Mouse (Mus musculus) liver, embryonic 11.5 days (tissue): ENCODE results near the gene Magi1. TPM values are rescaled to one million over a fixed set of nuclear protein-coding genes. Genes with fewer than 3 reads are reported as not detected.

Experiments used
- ATAC-seq: fragments of 200-750 bp; cut with Nextera tagmentation; replicated peaks from 2 replicates; pipeline ENCODE4 v1.8.0; 2017; ENCODE audit warnings: moderate number of reproducible peaks, mild to moderate bottlenecking, moderate TSS enrichment, moderate library complexity; ENCODE audit not compliant: low FRiP score
- DNase-seq: peaks from one replicate; pipeline ENCODE4 v3.0.0-alpha.2; 2017; ENCODE audit warnings: low spot score
- H3K27ac ChIP-seq: fragments of 300-500 bp; sonication (generic); 2 replicates; pipeline ENCODE4 v1.5.1; 2014; ENCODE audit warnings: mild to moderate bottlenecking, low read depth, low read length, control low read depth
- H3K27me3 ChIP-seq: fragments of 300-500 bp; sonication (generic); replicated peaks from 2 replicates; pipeline ENCODE4 v1.6.1; 2014; ENCODE audit warnings: low read length, mixed read lengths; ENCODE audit not compliant: control insufficient read depth, insufficient read depth
- H3K36me3 ChIP-seq: fragments of 300-500 bp; sonication (generic); 2 replicates; pipeline ENCODE4 v1.6.1; 2014; ENCODE audit warnings: mild to moderate bottlenecking, low read length, moderate library complexity, mixed read lengths; ENCODE audit not compliant: control insufficient read depth, insufficient read depth
- H3K4me1 ChIP-seq: fragments of 300-500 bp; sonication (generic); replicated peaks from 2 replicates; pipeline ENCODE4 v1.6.1; 2014; ENCODE audit warnings: low read length, mixed read lengths; ENCODE audit not compliant: control insufficient read depth, insufficient read depth
- H3K4me2 ChIP-seq: fragments of 300-500 bp; sonication (generic); 2 replicates; pipeline ENCODE4 v1.6.1; 2014; ENCODE audit warnings: mild to moderate bottlenecking, control low read depth, moderate library complexity
- H3K4me3 ChIP-seq: fragments of 300-500 bp; sonication (generic); 2 replicates; pipeline ENCODE4 v1.5.1; 2014; ENCODE audit warnings: low read depth, low read length, control low read depth
- H3K9ac ChIP-seq: fragments of 300-500 bp; sonication (generic); 2 replicates; pipeline ENCODE4 v1.6.1; 2014; ENCODE audit warnings: low read depth, low read length, control low read depth
- H3K9me3 ChIP-seq: fragments of 300-500 bp; sonication (generic); 2 replicates; pipeline ENCODE4 v1.6.1; 2016; ENCODE audit warnings: low read length, inconsistent platforms, mixed read lengths; ENCODE audit not compliant: control insufficient read depth
- WGBS: fragments of 180-500 bp; shearing (Covaris S2); extraction: QIAGEN DNeasy Blood & Tissue Kit; methylation state at CpG from one replicate; pipeline ENCODE4 v1.1.7; 2014; 5-methylcytosine and 5-hydroxymethylcytosine counted together
- polyA plus RNA-seq: library from polyadenylated mRNA; unstranded; fragments of >200 nt; fragmentation: Nextera tagmentation; extraction: Ambion mirVana; gene quantifications from 2 replicates; pipeline ENCODE4 v1.2.1, GENCODE M21; 2014

Gene Magi1
- polyA plus RNA-seq, 1 experiment from 2014 or later: 4.6 TPM

DNA sequence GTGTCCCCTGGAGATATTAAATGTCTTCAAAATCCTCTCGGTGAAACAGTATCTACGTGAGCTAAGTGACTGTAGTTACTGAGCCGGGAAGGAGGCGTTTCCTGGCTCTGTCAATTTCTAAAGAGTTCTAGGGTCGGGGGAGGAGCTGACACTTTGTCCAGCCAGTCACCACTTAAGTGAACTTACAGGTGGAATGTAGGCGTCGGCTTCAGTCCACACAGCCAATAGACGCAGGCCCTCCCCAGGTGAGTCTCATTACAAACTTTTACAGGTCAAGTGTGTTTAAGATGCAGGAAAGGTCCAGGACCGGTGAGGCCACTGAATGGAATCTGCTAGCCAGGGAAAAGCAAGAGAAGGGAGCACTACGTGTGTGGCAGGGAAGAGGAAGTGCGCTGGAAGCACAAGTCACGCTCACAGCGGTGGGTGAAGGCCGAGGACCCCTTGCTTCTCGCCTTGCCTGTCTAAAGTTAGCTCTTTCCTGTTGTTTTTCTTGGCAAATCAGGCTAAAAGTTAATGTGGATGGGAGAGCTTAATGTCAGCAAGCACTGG is 556.0 kb downstream of the Magi1 start:
- ATAC-seq: no peak
- Histone ChIP-seq H3K36me3 (no peaks in the 10 kb centered on the region), H3K9ac (no peak overlapping the region), H3K4me2 (0 out of 2 replicates have a peak overlapping the region, but pooled peaks have one; percentile 21), H3K27ac (no peak overlapping the region), H3K9me3 (no peaks in the 10 kb centered on the region), H3K4me1 (no peaks in the 10 kb centered on the region; the same call in none of the 2 replicates), H3K4me3 (no peak overlapping the region), H3K27me3 (no peaks in the 10 kb centered on the region)
- WGBS: 32% methylated on average over 15 of the region's 15 CpGs
- DNase-seq: no peak

DNA sequence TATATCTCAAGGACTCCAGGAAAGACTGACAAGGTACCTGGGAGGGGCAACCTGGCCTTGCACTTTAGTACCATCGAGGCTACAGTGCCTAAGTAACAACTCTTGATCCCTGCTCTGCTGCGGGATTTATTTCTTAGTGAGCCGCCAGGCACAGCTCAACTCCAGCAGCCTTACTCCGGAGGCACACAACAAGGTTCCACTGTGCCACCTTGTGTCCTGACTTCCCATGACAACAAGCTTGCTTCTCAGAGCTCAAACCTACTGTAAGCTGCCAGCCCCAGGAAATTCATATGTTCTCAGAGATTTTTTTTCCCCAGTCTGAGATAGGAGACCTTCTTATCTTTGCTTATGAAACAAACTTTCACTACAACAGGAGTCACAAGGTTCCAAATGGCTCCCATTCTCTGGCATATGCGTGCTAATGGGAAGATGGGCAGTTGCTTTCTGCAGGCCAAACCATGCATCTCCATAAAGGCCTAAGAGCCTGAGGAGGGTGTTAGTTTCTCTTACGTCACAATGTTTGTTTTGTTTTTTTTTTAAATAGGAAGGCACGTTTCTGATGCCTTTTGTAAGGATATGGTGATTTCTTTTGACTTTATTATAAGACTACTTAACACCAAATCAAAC is 556.8 kb downstream of the Magi1 start:
- ATAC-seq: no peak
- 52% methylated on average over 7 of the region's 7 CpGs for WGBS
- DNase-seq: no peak

DNA sequence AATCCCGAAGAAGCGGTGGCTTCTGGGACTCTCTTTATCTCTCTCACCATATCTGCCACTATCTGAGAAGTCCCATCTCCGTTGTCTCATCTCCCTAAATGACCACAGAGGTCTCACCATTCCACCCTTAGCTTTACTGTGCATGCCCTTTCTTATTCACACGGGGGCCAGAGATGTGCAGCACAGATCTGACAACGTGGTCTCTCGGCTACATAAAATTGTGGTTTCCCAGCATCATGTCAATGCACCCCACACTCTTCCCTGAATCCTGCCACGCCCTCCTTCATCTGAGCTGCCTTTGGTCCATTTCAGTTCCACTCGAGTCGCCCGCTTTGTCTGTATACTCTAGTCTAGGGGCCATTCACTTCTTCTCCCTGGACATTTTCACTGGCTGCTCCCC is 557.6 kb downstream of the Magi1 start:
- Histone ChIP-seq H3K9me3 (no peaks in the 10 kb centered on the region), H3K4me3 (no peak overlapping the region), H3K4me1 (no peaks in the 10 kb centered on the region; the same call in none of the 2 replicates), H3K36me3 (no peaks in the 10 kb centered on the region), H3K27me3 (no peaks in the 10 kb centered on the region), H3K4me2 (no peak overlapping the region), H3K9ac (no peak overlapping the region), H3K27ac (no peak overlapping the region)
- DNase-seq: no peak
- no peak for ATAC-seq
- 72% methylated on average over 10 of the region's 10 CpGs for WGBS

More for the DNA sequence above, 556.8 kb downstream of the Magi1 start:
- Histone ChIP-seq H3K4me3 (no peak overlapping the region), H3K27ac (no peak overlapping the region), H3K4me2 (no peak overlapping the region), H3K27me3 (no peaks in the 10 kb centered on the region), H3K4me1 (no peaks in the 10 kb centered on the region; the same call in none of the 2 replicates), H3K36me3 (no peaks in the 10 kb centered on the region), H3K9ac (no peak overlapping the region), H3K9me3 (no peaks in the 10 kb centered on the region)

DNA sequence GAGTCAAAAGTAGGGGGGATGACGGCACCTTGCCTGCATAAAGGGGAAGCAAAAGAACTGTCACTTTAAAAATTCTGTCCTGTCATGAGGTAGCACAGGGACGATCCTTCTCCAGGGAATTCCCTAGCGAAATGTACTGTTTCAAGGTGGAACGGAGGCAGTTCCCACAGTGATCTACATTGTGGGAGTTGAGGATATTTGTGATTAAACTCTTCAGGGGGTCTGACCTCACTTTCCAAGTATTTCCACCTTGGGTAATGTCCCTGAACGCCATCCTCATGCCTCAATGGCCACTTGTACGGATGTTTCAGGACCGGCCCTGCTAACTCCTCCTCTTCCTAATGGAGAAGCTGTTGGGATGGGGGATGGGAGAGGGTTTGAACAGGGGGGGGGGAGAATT is 559.0 kb downstream of the Magi1 start:
- Histone ChIP-seq H3K36me3 (no peaks in the 10 kb centered on the region), H3K27me3 (no peaks in the 10 kb centered on the region), H3K27ac (no peak overlapping the region), H3K4me2 (no peak overlapping the region), H3K9ac (no peak overlapping the region), H3K4me1 (no peaks in the 10 kb centered on the region; the same call in none of the 2 replicates), H3K9me3 (no peaks in the 10 kb centered on the region), H3K4me3 (no peak overlapping the region)
- WGBS: 76% methylated on average over 7 of the region's 7 CpGs
- DNase-seq: no peak
- ATAC-seq: no peak

DNA sequence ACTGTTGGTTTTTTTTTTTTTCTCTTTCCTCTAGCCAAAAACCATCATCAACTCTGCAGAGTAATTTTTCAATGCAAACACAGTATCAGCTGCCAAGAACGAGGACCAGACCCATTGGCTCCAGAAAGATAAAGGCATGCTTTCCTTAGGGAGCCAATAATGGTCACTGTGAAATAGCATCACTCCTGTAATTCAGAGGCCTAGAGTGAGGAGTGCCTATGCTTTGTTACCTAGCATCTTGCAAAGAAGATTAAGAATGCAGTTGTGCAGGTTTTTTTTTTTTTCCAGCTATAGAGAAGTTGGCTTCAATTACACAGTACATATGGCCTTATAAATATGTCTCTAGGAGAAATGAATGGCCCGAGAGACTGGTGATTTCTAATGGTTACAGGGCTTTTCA is 560.5 kb downstream of the Magi1 start:
- no peak for DNase-seq
- Histone ChIP-seq H3K27ac (no peak overlapping the region), H3K4me2 (no peak overlapping the region), H3K4me3 (no peak overlapping the region), H3K4me1 (peaks cover under 1% of the 10 kb centered on the region), H3K27me3 (no peaks in the 10 kb centered on the region), H3K36me3 (no peaks in the 10 kb centered on the region), H3K9me3 (no peaks in the 10 kb centered on the region), H3K9ac (no peak overlapping the region)
- ATAC-seq: no peak
- WGBS: 60% methylated on average over 2 of the region's 2 CpGs

DNA sequence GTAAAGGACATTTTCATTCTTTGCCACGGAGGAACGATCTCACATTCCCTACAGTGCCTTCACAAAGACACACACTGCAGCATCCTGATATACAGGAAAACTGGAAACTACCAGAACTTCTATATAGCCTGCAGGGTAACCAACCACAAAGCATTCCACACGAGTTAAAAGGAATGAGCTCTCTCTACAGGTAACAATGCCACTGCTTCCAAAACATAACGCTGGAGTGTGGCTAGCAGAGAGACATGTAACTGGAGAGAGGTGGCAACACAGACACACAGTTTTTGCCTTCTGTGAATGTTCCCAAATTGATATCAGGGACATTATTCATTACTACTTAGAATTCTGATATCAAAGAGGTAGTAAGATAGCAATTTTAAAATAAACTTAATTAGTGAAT is 564.2 kb downstream of the Magi1 start:
- no peaks in the 10 kb centered on the region for H3K9me3 ChIP-seq
- DNase-seq (no peak), ATAC-seq (no peak)
- peaks cover 5% of the 10 kb centered on the region; the same call in 1 of the 2 replicates for H3K4me1 ChIP-seq
- no peaks in the 10 kb centered on the region for H3K36me3 ChIP-seq
- H3K4me3 ChIP-seq: no peak overlapping the region
- no peak overlapping the region for H3K4me2 ChIP-seq
- no peak overlapping the region for H3K27ac ChIP-seq
- 41% methylated on average over 4 of the region's 4 CpGs for WGBS
- no peak overlapping the region for H3K9ac ChIP-seq
- H3K27me3 ChIP-seq: peaks cover 10% of the 10 kb centered on the region

DNA sequence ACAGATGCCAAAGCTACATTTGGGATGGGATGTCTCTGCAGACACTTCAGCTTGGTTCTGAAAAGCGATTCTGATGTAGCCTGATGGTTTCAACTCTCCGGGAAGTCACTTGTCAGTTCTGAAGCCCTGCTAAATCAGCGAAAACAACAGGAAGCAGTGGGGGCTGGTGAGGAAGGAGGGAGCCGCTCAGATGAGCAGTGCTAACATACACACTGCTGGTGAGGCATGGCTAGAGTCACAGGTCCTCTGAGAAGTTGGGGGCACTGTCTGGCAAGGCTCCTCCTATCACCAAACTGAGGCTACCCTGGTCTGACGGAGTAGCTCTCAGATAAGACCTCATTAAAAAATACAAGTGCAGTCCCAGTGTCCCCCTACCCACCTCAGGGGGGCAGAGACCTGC is 565.3 kb downstream of the Magi1 start:
- Histone ChIP-seq H3K9me3 (no peaks in the 10 kb centered on the region), H3K9ac (no peak overlapping the region), H3K27me3 (peaks cover 10% of the 10 kb centered on the region), H3K27ac (no peak overlapping the region; the same call in 1 of the 2 replicates), H3K4me1 (peaks cover 5% of the 10 kb centered on the region; the same call in 1 of the 2 replicates), H3K4me2 (peak overlapping the region; percentile 32), H3K36me3 (no peaks in the 10 kb centered on the region), H3K4me3 (no peak overlapping the region)
- 6% methylated on average over 5 of the region's 5 CpGs for WGBS
- DNase-seq (no peak), ATAC-seq (peak; percentile 57; the same call in 1 of the 2 replicates)

DNA sequence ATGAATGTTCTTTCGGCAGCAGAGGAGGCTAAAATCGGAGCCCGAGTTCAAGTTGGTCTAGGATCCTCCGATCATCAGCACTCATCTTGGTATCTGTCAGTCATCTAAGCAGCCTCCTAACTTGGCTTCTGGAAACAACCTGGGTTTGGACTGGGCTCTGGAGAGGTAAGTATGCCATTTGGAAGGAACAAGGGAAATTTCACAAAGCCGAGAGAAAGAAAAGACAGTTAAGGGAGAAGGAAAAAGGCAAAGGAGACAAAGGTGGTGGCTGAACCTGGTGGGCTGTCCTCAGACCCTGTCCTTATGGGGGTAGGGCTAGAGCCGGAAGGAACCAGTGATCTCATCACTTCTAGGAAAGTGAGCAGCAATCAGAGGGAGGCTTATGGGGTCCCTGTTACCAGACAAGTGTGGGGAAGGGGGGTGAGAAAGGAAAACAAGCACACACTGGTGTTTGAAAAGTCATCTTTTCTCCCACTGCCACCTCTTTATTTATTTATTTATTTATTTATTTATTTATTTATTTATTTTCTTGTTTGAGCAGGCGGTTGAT is 565.8 kb downstream of the Magi1 start:
- peaks cover 10% of the 10 kb centered on the region for H3K27me3 ChIP-seq
- H3K36me3 ChIP-seq: no peaks in the 10 kb centered on the region
- H3K9ac ChIP-seq: no peak overlapping the region
- no peaks in the 10 kb centered on the region for H3K9me3 ChIP-seq
- ATAC-seq (no peak), DNase-seq (no peak)
- H3K4me3 ChIP-seq: no peak overlapping the region
- H3K4me1 ChIP-seq: peaks cover 5% of the 10 kb centered on the region; the same call in 1 of the 2 replicates
- no peak overlapping the region; the same call in 1 of the 2 replicates for H3K27ac ChIP-seq
- H3K4me2 ChIP-seq: peak overlapping the region; percentile 32
- WGBS: 19% methylated on average over 7 of the region's 7 CpGs
